8 mouse cellular contexts compared by ENCODE assay signal in genomic region chr5:19907381-19907982, GRCm38 (mm10).
DNase-seq lines count a peak whose midpoint lies in the region; ATAC-seq lines count a peak whose summit lies in the region.

No protein-coding gene starts in this region.

- peak overlapping the region; percentile 34 for H3K4me3 ChIP-seq in kidney, embryonic 14.5 days (ENCODE audit: low read length)
- H3K4me3 ChIP-seq in hindbrain, embryonic 15.5 days: peak overlapping the region; percentile 54
- H3K4me3 ChIP-seq in midbrain, embryonic 16.5 days (ENCODE audit: low read depth, low read length): peak overlapping the region; percentile 50

- 4% methylated on average over 12 of the region's 12 CpGs for WGBS in kidney, embryonic 14.5 days
- WGBS in hindbrain, embryonic 15.5 days: 2% methylated on average over 12 of the region's 12 CpGs
- WGBS in midbrain, embryonic 16.5 days: under 1% methylated on average over 12 of the region's 12 CpGs

- H3K4me1 ChIP-seq in kidney, embryonic 14.5 days (ENCODE audit: control insufficient read depth, insufficient read depth, low read length): no peaks in the 10 kb centered on the region; the same call in 1 of the 2 replicates
- H3K4me1 ChIP-seq in hindbrain, embryonic 15.5 days (replicated peaks): peaks cover 26% of the 10 kb centered on the region
- peaks cover 18% of the 10 kb centered on the region for H3K4me1 ChIP-seq in midbrain, embryonic 16.5 days (ENCODE audit: control insufficient read depth, insufficient read depth, low read length)

- peaks cover 10% of the 10 kb centered on the region; the same call in 1 of the 2 replicates for H3K27me3 ChIP-seq in kidney, embryonic 14.5 days (ENCODE audit: control insufficient read depth, insufficient read depth, low read length)
- no peaks in the 10 kb centered on the region for H3K27me3 ChIP-seq in hindbrain, embryonic 15.5 days
- H3K27me3 ChIP-seq in midbrain, embryonic 16.5 days (ENCODE audit: control insufficient read depth, insufficient read depth, low read depth, low read length): no peaks in the 10 kb centered on the region

- H3K36me3 ChIP-seq in kidney, embryonic 14.5 days (ENCODE audit: control insufficient read depth, insufficient read depth, low read length): no peaks in the 10 kb centered on the region
- H3K36me3 ChIP-seq in hindbrain, embryonic 15.5 days: no peaks in the 10 kb centered on the region
- no peaks in the 10 kb centered on the region for H3K36me3 ChIP-seq in midbrain, embryonic 16.5 days (ENCODE audit: control insufficient read depth, insufficient read depth, low read length)

- 0 out of 2 replicates have a peak, but pooled peaks have one; percentile 42 for ATAC-seq in kidney, embryonic 14.5 days (ENCODE audit: low FRiP score, low TSS enrichment)
- peak; percentile 75 for ATAC-seq in hindbrain, embryonic 15.5 days (ENCODE audit: low FRiP score, low read depth)
- ATAC-seq in midbrain, embryonic 16.5 days: peak; percentile 75

- H3K9ac ChIP-seq in kidney, embryonic 14.5 days (ENCODE audit: low read depth, low read length): no peak overlapping the region
- H3K9ac ChIP-seq in hindbrain, embryonic 15.5 days: peak overlapping the region; percentile 71
- peak overlapping the region; percentile 79 for H3K9ac ChIP-seq in midbrain, embryonic 16.5 days (ENCODE audit: low read depth, low read length)

- H3K27ac ChIP-seq in kidney, embryonic 14.5 days (ENCODE audit: low read depth, low read length): no peak overlapping the region
- H3K27ac ChIP-seq in hindbrain, embryonic 15.5 days (replicated peaks): peak overlapping the region; percentile 89
- H3K27ac ChIP-seq in midbrain, embryonic 16.5 days (ENCODE audit: low read length): peak overlapping the region; percentile 85

- H3K9me3 ChIP-seq in kidney, embryonic 14.5 days (ENCODE audit: control insufficient read depth, low read length): no peaks in the 10 kb centered on the region
- H3K9me3 ChIP-seq in hindbrain, embryonic 15.5 days: no peaks in the 10 kb centered on the region
- no peaks in the 10 kb centered on the region for H3K9me3 ChIP-seq in midbrain, embryonic 16.5 days (replicated peaks; ENCODE audit: control insufficient read depth, low read length, poor library complexity, severe bottlenecking)

- DNase-seq in kidney, postnatal 10 days: no peak
- DNase-seq in embryo, embryonic 11 days: peak; percentile 33
- no peak for DNase-seq in adrenal gland, postnatal 10 days
- no peak for DNase-seq in spleen, adult 12 weeks (ENCODE audit: low spot score)
- DNase-seq in lung, postnatal 10 days: no peak

- H3K4me2 ChIP-seq in kidney, embryonic 14.5 days (replicated peaks; ENCODE audit: low read depth, low read length): peak overlapping the region; percentile 62
- peak overlapping the region; percentile 63 for H3K4me2 ChIP-seq in hindbrain, embryonic 15.5 days
- H3K4me2 ChIP-seq in midbrain, embryonic 16.5 days (ENCODE audit: low read length): peak overlapping the region; percentile 63
